ENCODE assay signal across 14 mouse cellular contexts in genomic region chr4:135942193-135942592, GRCm38 (mm10).
"Had no signal": no experiment of that assay in that cellular context is flagged by ENCODE, and none has a peak within 500 bp of the region (broad histone marks: within the 10 kb centered on the region; RNA-seq: fewer than 3 reads in every experiment).

No protein-coding gene starts in this region.

- H3K27me3 ChIP-seq: limb, embryonic 15.5 days; liver, embryonic 13.5 days; lung, embryonic 15.5 days; neural tube, embryonic 12.5 days; stomach, embryonic 15.5 days had no signal

- ATAC-seq: liver, postnatal 0 days had no signal

- H3K4me3 ChIP-seq: limb, embryonic 15.5 days; liver, embryonic 13.5 days; lung, embryonic 15.5 days; midbrain, embryonic 10.5 days; neural tube, embryonic 12.5 days; stomach, embryonic 15.5 days had no signal

- H3K4me2 ChIP-seq: limb, embryonic 15.5 days; liver, embryonic 13.5 days; lung, embryonic 15.5 days; neural tube, embryonic 12.5 days; stomach, embryonic 15.5 days had no signal

- DNase-seq: kidney, adult 2 months; kidney, postnatal 25 days; layer of hippocampus, postnatal 36 days; liver, embryonic 13.5 days; liver, postnatal 0 days; lung, postnatal 14 days; midbrain, embryonic 14.5 days; right cerebral cortex, postnatal 4 days; thymus, postnatal 36 days had no signal

- H3K9ac ChIP-seq: limb, embryonic 15.5 days; liver, embryonic 13.5 days; liver, postnatal 0 days; lung, embryonic 15.5 days; neural tube, embryonic 12.5 days; stomach, embryonic 15.5 days had no signal

- H3K9me3 ChIP-seq: limb, embryonic 15.5 days; liver, embryonic 13.5 days; lung, embryonic 15.5 days; midbrain, embryonic 10.5 days; neural tube, embryonic 12.5 days; stomach, embryonic 15.5 days had no signal

- H3K27ac ChIP-seq: limb, embryonic 15.5 days; liver, embryonic 13.5 days; lung, embryonic 15.5 days; midbrain, embryonic 10.5 days; neural tube, embryonic 12.5 days; stomach, embryonic 15.5 days had no signal
